Mouse (Mus musculus): ENCODE results near the gene Pds5b. TPM values are rescaled to one million over a fixed set of nuclear protein-coding genes. Genes with fewer than 3 reads are reported as not detected.
A peak's percentile ranks its signal among the peaks of the same experiment; 100 is the strongest.

The Pds5b gene
- polyA plus RNA-seq, 1 experiment from 2014 or later = 48.5 TPM

DNA sequence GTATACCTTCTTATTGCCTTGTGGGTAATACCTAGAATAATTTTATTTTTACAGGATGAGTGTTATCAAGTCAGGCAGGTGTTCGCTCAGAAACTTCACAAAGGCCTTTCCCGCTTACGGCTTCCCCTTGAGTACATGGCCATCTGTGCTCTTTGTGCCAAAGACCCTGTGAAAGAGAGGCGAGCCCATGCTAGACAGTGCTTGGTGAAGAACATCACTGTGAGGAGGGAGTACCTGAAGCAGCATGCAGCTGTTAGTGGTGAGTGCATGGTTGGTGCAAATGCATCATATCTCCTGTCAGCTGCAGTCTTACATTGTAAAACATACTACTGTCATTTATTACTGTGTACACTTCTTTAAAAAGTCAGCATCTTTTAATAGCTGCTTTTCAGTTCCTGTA is 114.7 kb downstream of the Pds5b start:
- 90% methylated on average over 4 of the region's 4 CpGs for WGBS
- ATAC-seq (ENCODE audit: insufficient read depth, low FRiP score, low TSS enrichment) (no peak), DNase-seq (ENCODE audit: low spot score) (no peak)
- Histone ChIP-seq H3K4me2 (ENCODE audit: low read depth) (no peak overlapping the region), H3K4me1 (ENCODE audit: control insufficient read depth, insufficient read depth, low read length) (no peaks in the 10 kb centered on the region), H3K9me3 (ENCODE audit: control insufficient read depth, low read length) (no peaks in the 10 kb centered on the region), H3K4me3 (ENCODE audit: low read depth, low read length) (no peak overlapping the region), H3K36me3 (ENCODE audit: control insufficient read depth, insufficient read depth, low read length) (peaks cover 8% of the 10 kb centered on the region; the same call in 1 of the 2 replicates), H3K27me3 (ENCODE audit: control insufficient read depth, insufficient read depth, low read length) (no peaks in the 10 kb centered on the region), H3K27ac (ENCODE audit: low read depth, low read length) (no peak overlapping the region), H3K9ac (ENCODE audit: low read length) (no peak overlapping the region)

DNA sequence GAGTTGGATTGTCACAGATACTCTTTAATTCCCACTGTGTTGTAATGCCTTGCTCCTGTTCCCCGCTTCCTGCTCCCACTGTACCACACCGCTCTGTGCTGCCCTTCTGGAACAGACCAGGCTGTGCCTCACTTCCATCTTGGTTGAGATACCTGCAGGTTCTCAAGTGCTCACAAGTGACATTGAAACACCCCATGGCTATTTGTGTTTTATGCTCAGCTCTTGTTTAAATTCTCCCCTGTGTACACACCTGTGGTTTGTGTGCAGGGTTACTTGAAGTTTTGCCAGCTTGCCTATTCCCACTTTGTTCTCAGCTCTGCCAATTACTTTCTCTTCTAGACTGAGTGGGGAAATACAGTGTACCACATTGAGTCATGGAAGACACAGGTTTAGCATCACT is 115.5 kb downstream of the Pds5b start:
- peaks cover 8% of the 10 kb centered on the region; the same call in 1 of the 2 replicates for H3K36me3 ChIP-seq (ENCODE audit: control insufficient read depth, insufficient read depth, low read length)
- WGBS = 95% methylated on average over 2 of the region's 2 CpGs

DNA sequence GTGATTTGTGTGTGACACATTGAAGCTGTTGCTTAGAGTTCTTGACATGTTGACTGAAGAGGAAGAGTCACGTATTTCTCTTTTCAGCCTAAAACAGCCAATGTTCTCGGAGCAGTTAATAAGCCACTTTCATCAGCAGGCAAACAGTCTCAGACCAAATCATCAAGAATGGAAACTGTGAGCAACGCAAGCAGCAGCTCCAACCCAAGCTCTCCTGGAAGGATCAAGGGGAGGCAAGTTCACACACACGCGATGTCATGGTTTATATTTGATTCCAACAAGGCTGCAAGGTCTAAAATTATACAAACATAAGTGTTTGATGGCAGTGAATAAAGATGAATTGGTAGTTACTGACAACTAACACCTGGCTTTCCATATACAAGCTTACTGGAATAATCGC is 120.6 kb downstream of the Pds5b start:
- no peaks in the 10 kb centered on the region for H3K9me3 ChIP-seq (ENCODE audit: control insufficient read depth, low read length)
- WGBS = 97% methylated on average over 6 of the region's 6 CpGs
- no peak for DNase-seq (ENCODE audit: low spot score)
- H3K4me2 ChIP-seq (ENCODE audit: low read depth) = no peak overlapping the region
- no peak for ATAC-seq (ENCODE audit: insufficient read depth, low FRiP score, low TSS enrichment)
- no peak overlapping the region for H3K4me3 ChIP-seq (ENCODE audit: low read depth, low read length)
- no peak overlapping the region for H3K27ac ChIP-seq (ENCODE audit: low read depth, low read length)
- H3K9ac ChIP-seq (ENCODE audit: low read length) = no peak overlapping the region
- H3K4me1 ChIP-seq (ENCODE audit: control insufficient read depth, insufficient read depth, low read length) = no peaks in the 10 kb centered on the region
- no peaks in the 10 kb centered on the region for H3K27me3 ChIP-seq (ENCODE audit: control insufficient read depth, insufficient read depth, low read length)
- H3K36me3 ChIP-seq (ENCODE audit: control insufficient read depth, insufficient read depth, low read length) = 0 out of 2 replicates have a peak, but pooled peaks cover 2% of the 10 kb centered on the region

More for the DNA sequence above, 115.5 kb downstream of the Pds5b start:
- Histone ChIP-seq H3K4me1 (ENCODE audit: control insufficient read depth, insufficient read depth, low read length) (no peaks in the 10 kb centered on the region), H3K4me2 (ENCODE audit: low read depth) (no peak overlapping the region), H3K9me3 (ENCODE audit: control insufficient read depth, low read length) (no peaks in the 10 kb centered on the region), H3K27me3 (ENCODE audit: control insufficient read depth, insufficient read depth, low read length) (no peaks in the 10 kb centered on the region), H3K27ac (ENCODE audit: low read depth, low read length) (no peak overlapping the region), H3K4me3 (ENCODE audit: low read depth, low read length) (no peak overlapping the region), H3K9ac (ENCODE audit: low read length) (no peak overlapping the region)
- ATAC-seq (ENCODE audit: insufficient read depth, low FRiP score, low TSS enrichment) (no peak), DNase-seq (ENCODE audit: low spot score) (no peak)

DNA sequence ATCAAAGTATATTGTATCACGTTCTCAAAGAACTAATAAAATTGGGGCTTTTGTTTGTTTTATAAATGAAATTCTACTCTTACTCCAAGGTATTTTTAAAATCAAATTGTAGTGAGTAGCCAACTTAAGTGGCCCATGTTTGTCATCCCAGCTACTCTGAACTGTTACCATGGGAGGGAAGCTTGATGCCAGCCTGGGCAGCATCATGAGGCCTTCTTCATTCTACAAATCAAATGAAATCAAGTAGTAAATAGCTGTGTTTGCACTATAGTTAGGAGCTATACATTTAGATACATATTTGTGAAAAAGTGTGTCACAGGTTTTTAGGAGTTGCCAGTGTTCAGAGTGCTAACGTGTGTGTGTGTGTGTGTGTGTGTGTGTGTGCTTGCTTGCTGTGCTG is 126.5 kb downstream of the Pds5b start:
- no peak overlapping the region for H3K27ac ChIP-seq (ENCODE audit: low read depth, low read length)
- no peaks in the 10 kb centered on the region for H3K9me3 ChIP-seq (ENCODE audit: control insufficient read depth, low read length)
- H3K27me3 ChIP-seq (ENCODE audit: control insufficient read depth, insufficient read depth, low read length) = no peaks in the 10 kb centered on the region
- H3K36me3 ChIP-seq (ENCODE audit: control insufficient read depth, insufficient read depth, low read length) = peaks cover 4% of the 10 kb centered on the region
- WGBS = 98% methylated on average over 2 of the region's 2 CpGs
- no peak for ATAC-seq (ENCODE audit: insufficient read depth, low FRiP score, low TSS enrichment)
- DNase-seq (ENCODE audit: low spot score) = no peak
- H3K4me1 ChIP-seq (ENCODE audit: control insufficient read depth, insufficient read depth, low read length) = no peaks in the 10 kb centered on the region
- no peak overlapping the region for H3K9ac ChIP-seq (ENCODE audit: low read length)
- H3K4me2 ChIP-seq (ENCODE audit: low read depth) = no peak overlapping the region
- H3K4me3 ChIP-seq (ENCODE audit: low read depth, low read length) = no peak overlapping the region

DNA sequence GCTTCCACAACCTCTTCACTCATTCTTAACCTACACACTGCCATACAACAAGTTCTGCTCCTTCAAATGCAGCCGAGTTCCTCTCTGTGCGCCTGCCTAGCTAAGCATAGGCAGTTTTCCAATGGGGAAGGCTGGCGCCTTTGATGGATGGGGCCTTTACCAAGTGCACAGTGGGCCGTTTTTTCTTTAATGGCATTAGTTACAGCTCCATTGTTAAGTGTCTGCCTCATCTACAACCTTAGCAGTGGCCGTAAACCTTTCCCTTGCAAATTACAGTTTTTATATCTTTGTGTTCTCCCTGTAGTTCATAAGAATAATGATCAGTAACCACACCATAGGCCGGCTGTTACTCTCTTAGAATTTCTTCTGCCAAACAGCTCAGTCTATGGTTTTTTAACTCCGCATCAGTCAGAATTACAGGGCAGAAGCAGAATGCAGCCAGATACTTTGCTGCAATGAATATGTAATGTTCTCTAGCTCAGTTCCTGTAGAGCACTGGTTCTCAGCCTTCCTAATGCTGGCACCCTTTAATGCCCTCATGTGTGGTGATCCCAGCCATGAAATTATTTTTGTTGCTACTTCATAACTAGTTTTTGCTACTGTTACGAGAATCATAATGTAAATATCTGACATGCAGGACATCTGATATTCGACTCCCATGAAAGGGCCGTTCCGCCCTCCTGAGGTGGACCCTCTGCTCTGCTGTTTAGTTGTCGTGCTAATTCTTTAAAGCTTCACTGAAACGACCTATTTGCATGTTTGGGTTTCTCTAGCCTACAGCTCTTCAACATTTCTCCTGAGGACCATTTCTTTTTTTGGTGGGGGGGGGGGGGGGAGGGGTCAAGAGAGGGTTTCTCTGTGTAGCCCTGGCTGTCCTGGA is 140.8 kb downstream of the Pds5b start:
- no peaks in the 10 kb centered on the region for H3K27me3 ChIP-seq (ENCODE audit: control insufficient read depth, insufficient read depth, low read length)
- H3K9me3 ChIP-seq (ENCODE audit: control insufficient read depth, low read length) = no peaks in the 10 kb centered on the region
- no peak overlapping the region for H3K4me2 ChIP-seq (ENCODE audit: low read depth)
- H3K27ac ChIP-seq (ENCODE audit: low read depth, low read length) = peak overlapping the region; percentile 60
- ATAC-seq (ENCODE audit: insufficient read depth, low FRiP score, low TSS enrichment) (peak; percentile 79), DNase-seq (ENCODE audit: low spot score) (peak; percentile 29)
- no peak overlapping the region for H3K4me3 ChIP-seq (ENCODE audit: low read depth, low read length)
- no peak overlapping the region for H3K9ac ChIP-seq (ENCODE audit: low read length)
- 52% methylated on average over 13 of the region's 13 CpGs for WGBS
- H3K4me1 ChIP-seq (ENCODE audit: control insufficient read depth, insufficient read depth, low read length) = 0 out of 2 replicates have a peak, but pooled peaks cover 6% of the 10 kb centered on the region
- no peaks in the 10 kb centered on the region for H3K36me3 ChIP-seq (ENCODE audit: control insufficient read depth, insufficient read depth, low read length)

DNA sequence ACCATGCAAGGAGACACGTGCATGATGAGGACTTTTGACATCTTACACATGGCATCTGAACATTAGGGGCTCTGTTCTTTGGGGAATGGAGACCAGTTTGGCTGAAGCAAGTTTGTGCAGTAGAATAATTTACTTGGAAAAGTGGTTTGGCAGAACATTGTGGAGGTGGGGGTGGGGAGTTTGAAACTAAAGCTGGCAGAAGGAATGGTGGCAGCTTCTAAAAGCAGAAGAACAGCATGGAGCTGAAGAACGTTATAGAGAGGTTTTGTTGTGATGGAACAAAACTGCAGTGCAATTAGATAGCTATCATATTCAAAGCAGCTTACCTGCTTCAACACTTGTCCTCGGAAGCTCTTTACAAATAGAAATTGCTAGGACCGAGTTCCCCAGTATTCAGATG is 141.9 kb downstream of the Pds5b start:
- Histone ChIP-seq H3K9ac (ENCODE audit: low read length) (no peak overlapping the region), H3K4me3 (ENCODE audit: low read depth, low read length) (no peak overlapping the region), H3K27me3 (ENCODE audit: control insufficient read depth, insufficient read depth, low read length) (no peaks in the 10 kb centered on the region), H3K4me2 (ENCODE audit: low read depth) (no peak overlapping the region), H3K4me1 (ENCODE audit: control insufficient read depth, insufficient read depth, low read length) (0 out of 2 replicates have a peak, but pooled peaks cover 6% of the 10 kb centered on the region), H3K36me3 (ENCODE audit: control insufficient read depth, insufficient read depth, low read length) (no peaks in the 10 kb centered on the region), H3K27ac (ENCODE audit: low read depth, low read length) (no peak overlapping the region), H3K9me3 (ENCODE audit: control insufficient read depth, low read length) (no peaks in the 10 kb centered on the region)
- DNase-seq (ENCODE audit: low spot score) (no peak), ATAC-seq (ENCODE audit: insufficient read depth, low FRiP score, low TSS enrichment) (no peak)
- 93% methylated on average over 4 of the region's 4 CpGs for WGBS

DNA sequence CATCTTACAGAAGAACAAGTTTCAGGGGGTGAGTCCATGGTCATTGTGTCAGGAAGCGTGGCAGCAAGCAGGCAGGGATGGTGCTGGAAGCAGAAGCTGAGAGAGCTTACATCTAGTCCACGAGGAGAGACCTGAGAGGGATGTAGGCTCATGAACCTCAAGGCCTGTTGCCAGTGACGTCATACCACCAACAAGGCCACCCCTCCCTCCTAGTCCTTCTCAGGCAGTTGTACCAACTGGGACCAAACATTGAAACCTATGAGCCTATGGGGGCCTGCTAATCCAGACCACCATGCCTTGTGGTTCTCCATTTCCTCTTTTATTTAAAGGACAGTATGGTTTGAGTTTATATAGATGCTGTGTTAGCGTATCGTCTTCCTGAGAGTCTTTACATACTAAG is 143.2 kb downstream of the Pds5b start:
- Histone ChIP-seq H3K27me3 (ENCODE audit: control insufficient read depth, insufficient read depth, low read length) (no peaks in the 10 kb centered on the region), H3K9me3 (ENCODE audit: control insufficient read depth, low read length) (no peaks in the 10 kb centered on the region), H3K4me2 (ENCODE audit: low read depth) (no peak overlapping the region), H3K4me3 (ENCODE audit: low read depth, low read length) (no peak overlapping the region), H3K36me3 (ENCODE audit: control insufficient read depth, insufficient read depth, low read length) (no peaks in the 10 kb centered on the region), H3K27ac (ENCODE audit: low read depth, low read length) (no peak overlapping the region), H3K9ac (ENCODE audit: low read length) (no peak overlapping the region), H3K4me1 (ENCODE audit: control insufficient read depth, insufficient read depth, low read length) (0 out of 2 replicates have a peak, but pooled peaks cover 6% of the 10 kb centered on the region)
- ATAC-seq (ENCODE audit: insufficient read depth, low FRiP score, low TSS enrichment) = no peak
- DNase-seq (ENCODE audit: low spot score) = no peak
- WGBS = 93% methylated on average over 5 of the region's 5 CpGs

DNA sequence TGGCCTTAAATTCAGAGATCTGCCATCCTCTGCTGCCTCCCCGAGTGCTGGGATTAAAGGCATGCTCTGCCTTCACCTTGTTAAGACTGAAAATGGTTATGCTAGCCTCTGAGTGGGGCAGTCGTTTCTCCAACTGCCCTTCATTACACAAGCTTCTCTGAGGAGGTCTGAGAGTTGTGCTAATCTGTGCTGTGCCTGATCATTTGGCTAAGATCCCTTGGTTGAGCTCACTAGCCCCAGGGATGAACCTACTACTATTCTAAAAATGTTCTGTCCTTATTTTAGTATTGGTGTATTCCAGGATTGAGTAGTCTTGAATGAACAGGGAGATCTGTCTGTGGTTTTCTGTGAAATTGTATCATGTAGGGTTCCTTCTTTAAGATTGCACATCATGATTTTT is 144.5 kb downstream of the Pds5b start:
- DNase-seq (ENCODE audit: low spot score) (no peak), ATAC-seq (ENCODE audit: insufficient read depth, low FRiP score, low TSS enrichment) (no peak)
- Histone ChIP-seq H3K27ac (ENCODE audit: low read depth, low read length) (no peak overlapping the region), H3K9ac (ENCODE audit: low read length) (no peak overlapping the region), H3K27me3 (ENCODE audit: control insufficient read depth, insufficient read depth, low read length) (no peaks in the 10 kb centered on the region), H3K9me3 (ENCODE audit: control insufficient read depth, low read length) (no peaks in the 10 kb centered on the region), H3K4me1 (ENCODE audit: control insufficient read depth, insufficient read depth, low read length) (0 out of 2 replicates have a peak, but pooled peaks cover 4% of the 10 kb centered on the region), H3K4me3 (ENCODE audit: low read depth, low read length) (no peak overlapping the region), H3K36me3 (ENCODE audit: control insufficient read depth, insufficient read depth, low read length) (no peaks in the 10 kb centered on the region), H3K4me2 (ENCODE audit: low read depth) (no peak overlapping the region)
- 83% methylated on average over 2 of the region's 2 CpGs for WGBS

DNA sequence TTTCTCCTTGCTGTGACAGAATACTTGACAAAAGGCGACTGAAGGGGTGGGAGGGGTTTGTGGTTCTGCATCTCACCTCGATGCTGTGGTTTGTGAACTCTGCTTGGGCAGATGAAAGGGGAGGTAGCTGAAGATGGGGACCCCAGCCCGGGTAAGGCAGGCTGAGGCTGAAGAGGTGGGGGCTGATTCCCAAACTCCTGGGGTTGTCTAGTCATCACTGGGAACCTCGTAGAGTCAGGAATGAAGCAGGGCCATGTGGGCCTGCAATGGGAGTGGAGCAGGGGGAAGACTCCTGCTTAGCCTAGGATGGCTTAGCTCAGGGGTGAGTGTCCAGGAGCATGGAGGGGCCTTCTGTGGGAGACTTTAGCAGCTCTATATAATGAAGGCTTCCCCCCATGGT is 145.3 kb downstream of the Pds5b start:
- DNase-seq (ENCODE audit: low spot score) = no peak
- Histone ChIP-seq H3K36me3 (ENCODE audit: control insufficient read depth, insufficient read depth, low read length) (no peaks in the 10 kb centered on the region), H3K4me2 (ENCODE audit: low read depth) (no peak overlapping the region), H3K9ac (ENCODE audit: low read length) (no peak overlapping the region), H3K27me3 (ENCODE audit: control insufficient read depth, insufficient read depth, low read length) (no peaks in the 10 kb centered on the region), H3K27ac (ENCODE audit: low read depth, low read length) (no peak overlapping the region), H3K4me1 (ENCODE audit: control insufficient read depth, insufficient read depth, low read length) (0 out of 2 replicates have a peak, but pooled peaks cover under 1% of the 10 kb centered on the region), H3K4me3 (ENCODE audit: low read depth, low read length) (no peak overlapping the region), H3K9me3 (ENCODE audit: control insufficient read depth, low read length) (no peaks in the 10 kb centered on the region)
- 81% methylated on average over 4 of the region's 4 CpGs for WGBS
- no peak for ATAC-seq (ENCODE audit: insufficient read depth, low FRiP score, low TSS enrichment)

All from neural tube, embryonic 11.5 days (tissue).